Mouse (Mus musculus): Measurements from ENCODE around the gene BC030867. TPM values are rescaled to one million over a fixed set of nuclear protein-coding genes. Genes with fewer than 3 reads are reported as not detected.

Gene BC030867
- polyA plus RNA-seq, 1 experiment from 2014 or later: 2.9 TPM

DNA sequence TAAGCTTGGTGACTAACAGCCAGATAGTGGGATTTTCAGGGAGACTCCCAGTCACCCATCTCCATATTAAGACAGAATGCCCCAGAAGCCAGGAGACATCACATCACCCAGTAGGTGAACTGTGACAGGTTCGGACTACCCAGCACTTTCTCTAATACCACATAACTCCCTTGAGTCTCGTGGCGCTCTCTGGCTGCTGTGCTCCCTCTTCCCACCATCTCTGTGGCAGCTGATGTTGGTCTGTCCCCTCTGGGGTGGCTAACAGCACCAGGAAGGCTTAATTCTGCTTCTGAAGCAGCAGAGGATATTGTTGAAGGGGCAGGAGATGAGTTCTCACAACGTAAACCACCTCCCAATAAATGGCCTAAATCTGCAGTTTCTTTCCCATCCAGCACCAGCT, 63.3 kb downstream of the BC030867 start:
- ATAC-seq: no peak
- Histone ChIP-seq H3K27me3 (replicated peaks; ENCODE audit: control insufficient read depth, insufficient read depth, low read length) (no peaks in the 10 kb centered on the region), H3K9ac (ENCODE audit: low read depth, low read length) (no peak overlapping the region), H3K4me2 (ENCODE audit: low read length) (no peak overlapping the region), H3K4me3 (ENCODE audit: low read length) (no peak overlapping the region), H3K9me3 (ENCODE audit: control insufficient read depth, low read length) (no peaks in the 10 kb centered on the region), H3K27ac (ENCODE audit: low read depth, low read length) (no peak overlapping the region), H3K4me1 (ENCODE audit: control insufficient read depth, insufficient read depth, low read depth, low read length) (peaks cover 23% of the 10 kb centered on the region), H3K36me3 (ENCODE audit: control insufficient read depth, insufficient read depth, low read length) (peaks cover 45% of the 10 kb centered on the region)
- 85% methylated on average over 4 of the region's 4 CpGs for WGBS

DNA sequence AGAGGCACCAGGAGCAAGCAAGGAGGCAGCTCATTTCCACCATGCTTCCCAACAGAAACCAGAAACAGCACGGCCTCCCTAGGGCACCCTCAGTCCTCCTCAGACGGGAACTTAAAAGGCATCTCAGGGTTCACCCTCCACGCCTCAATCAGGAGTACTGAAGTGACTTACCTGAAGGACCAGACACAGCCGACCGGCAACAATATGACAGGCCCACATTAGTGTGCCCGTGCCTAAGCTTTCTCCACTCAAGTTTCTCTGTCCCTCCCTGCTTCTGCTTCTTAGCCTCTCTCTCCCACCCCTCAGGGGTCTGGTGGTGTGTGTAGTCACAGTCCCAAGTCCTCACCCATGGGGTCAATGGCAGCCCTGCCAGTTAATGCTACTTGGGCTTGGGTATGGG, 63.9 kb downstream of the BC030867 start:
- Histone ChIP-seq H3K4me2 (ENCODE audit: low read length) (no peak overlapping the region), H3K9ac (ENCODE audit: low read depth, low read length) (no peak overlapping the region), H3K27ac (ENCODE audit: low read depth, low read length) (no peak overlapping the region), H3K27me3 (replicated peaks; ENCODE audit: control insufficient read depth, insufficient read depth, low read length) (no peaks in the 10 kb centered on the region), H3K4me3 (ENCODE audit: low read length) (no peak overlapping the region), H3K36me3 (ENCODE audit: control insufficient read depth, insufficient read depth, low read length) (peaks cover 40% of the 10 kb centered on the region), H3K9me3 (ENCODE audit: control insufficient read depth, low read length) (no peaks in the 10 kb centered on the region), H3K4me1 (ENCODE audit: control insufficient read depth, insufficient read depth, low read depth, low read length) (peaks cover 23% of the 10 kb centered on the region)
- ATAC-seq: no peak
- 85% methylated on average over 6 of the region's 6 CpGs for WGBS

DNA sequence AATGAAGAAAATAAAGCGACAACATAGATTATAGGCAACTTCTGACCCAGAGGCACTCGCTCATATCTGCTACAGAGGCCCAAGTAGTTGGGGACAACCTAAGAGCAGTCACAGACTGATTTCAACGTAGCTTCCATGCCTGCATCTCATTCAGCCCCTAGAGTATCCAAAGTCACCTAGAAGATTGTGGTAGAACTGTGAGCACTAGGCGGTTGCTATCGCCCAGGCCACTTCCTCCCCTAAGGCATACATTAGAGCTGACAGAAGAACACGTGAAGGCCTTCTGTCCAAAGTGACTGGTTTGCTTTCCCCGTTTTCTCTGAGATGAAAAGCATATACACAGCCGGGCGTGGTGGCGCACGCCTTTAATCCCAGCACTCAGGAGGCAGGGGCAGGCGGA, 65.6 kb downstream of the BC030867 start:
- H3K9ac ChIP-seq (ENCODE audit: low read depth, low read length): no peak overlapping the region
- ATAC-seq: no peak

More for the DNA sequence above, 65.6 kb downstream of the BC030867 start:
- no peaks in the 10 kb centered on the region for H3K27me3 ChIP-seq (replicated peaks; ENCODE audit: control insufficient read depth, insufficient read depth, low read length)
- no peak overlapping the region for H3K27ac ChIP-seq (ENCODE audit: low read depth, low read length)
- H3K9me3 ChIP-seq (ENCODE audit: control insufficient read depth, low read length): no peaks in the 10 kb centered on the region
- H3K4me3 ChIP-seq (ENCODE audit: low read length): no peak overlapping the region
- peaks cover 17% of the 10 kb centered on the region for H3K4me1 ChIP-seq (ENCODE audit: control insufficient read depth, insufficient read depth, low read depth, low read length)
- WGBS: 88% methylated on average over 12 of the region's 12 CpGs
- H3K36me3 ChIP-seq (ENCODE audit: control insufficient read depth, insufficient read depth, low read length): peaks cover 34% of the 10 kb centered on the region
- H3K4me2 ChIP-seq (ENCODE audit: low read length): no peak overlapping the region

Small RNA genes lying within 50 kb of the gene (microRNA-seq; reads per million reads assigned to microRNA genes)
- 2.5 reads per million, percentile 5 among the genes with 10 or more reads in this experiment for gene Mir8101

Other genes with a start within 250 kb of the BC030867 start
- gene Mpp3, start 220.4 kb upstream of the BC030867 start, polyA plus RNA-seq (2015; fragmentation: Nextera tagmentation; extraction: Ambion mirVana): 59.3 and 62.7 TPM in 2 replicates
- gene Cd300lg, start 207.4 kb upstream of the BC030867 start, polyA plus RNA-seq (2015; fragmentation: Nextera tagmentation; extraction: Ambion mirVana): 0.40 and 0.54 TPM in 2 replicates
- gene Mpp2, start 160.4 kb upstream of the BC030867 start, polyA plus RNA-seq (2015; fragmentation: Nextera tagmentation; extraction: Ambion mirVana): 37.6 and 41.1 TPM in 2 replicates
- gene Ppy, start 147.6 kb upstream of the BC030867 start, polyA plus RNA-seq (2015; fragmentation: Nextera tagmentation; extraction: Ambion mirVana): not detected in 2 replicates
- 3.4 and 3.7 TPM in 2 replicates for gene Pyy, start 141.1 kb upstream of the BC030867 start, polyA plus RNA-seq (2015; fragmentation: Nextera tagmentation; extraction: Ambion mirVana)
- 0.09 TPM in 1 of 2 replicates, not detected in the other for gene Nags, start 103.4 kb upstream of the BC030867 start, polyA plus RNA-seq (2015; fragmentation: Nextera tagmentation; extraction: Ambion mirVana)
- gene Tmem101, start 92.5 kb upstream of the BC030867 start, polyA plus RNA-seq (2015; fragmentation: Nextera tagmentation; extraction: Ambion mirVana): 42.2 and 47.7 TPM in 2 replicates
- 99.0 and 116 TPM in 2 replicates for gene Lsm12, start 63.6 kb upstream of the BC030867 start, polyA plus RNA-seq (2015; fragmentation: Nextera tagmentation; extraction: Ambion mirVana)
- 44.3 and 45.9 TPM in 2 replicates for gene G6pc3, start 59.3 kb upstream of the BC030867 start, polyA plus RNA-seq (2015; fragmentation: Nextera tagmentation; extraction: Ambion mirVana)
- 75.8 and 83.0 TPM in 2 replicates for gene Hdac5, start 18.7 kb upstream of the BC030867 start, polyA plus RNA-seq (2015; fragmentation: Nextera tagmentation; extraction: Ambion mirVana)
- 0.09 and 0.11 TPM in 2 replicates for gene Asb16, start 19.9 kb downstream of the BC030867 start, polyA plus RNA-seq (2015; fragmentation: Nextera tagmentation; extraction: Ambion mirVana)
- gene Tmub2, start 36.0 kb downstream of the BC030867 start, polyA plus RNA-seq (2015; fragmentation: Nextera tagmentation; extraction: Ambion mirVana): 81.6 and 85.0 TPM in 2 replicates
- gene Atxn7l3, start 47.7 kb downstream of the BC030867 start, polyA plus RNA-seq (2015; fragmentation: Nextera tagmentation; extraction: Ambion mirVana): 26.6 and 29.2 TPM in 2 replicates
- gene Ubtf, start 70.9 kb downstream of the BC030867 start, polyA plus RNA-seq (2015; fragmentation: Nextera tagmentation; extraction: Ambion mirVana): 70.4 and 76.8 TPM in 2 replicates
- 1.4 and 3.2 TPM in 2 replicates for gene Slc4a1, start 117.3 kb downstream of the BC030867 start, polyA plus RNA-seq (2015; fragmentation: Nextera tagmentation; extraction: Ambion mirVana)
- gene Rundc3a, start 144.5 kb downstream of the BC030867 start, polyA plus RNA-seq (2015; fragmentation: Nextera tagmentation; extraction: Ambion mirVana): 127 and 136 TPM in 2 replicates
- gene Slc25a39, start 159.1 kb downstream of the BC030867 start, polyA plus RNA-seq (2015; fragmentation: Nextera tagmentation; extraction: Ambion mirVana): 182 and 187 TPM in 2 replicates
- gene Grn, start 181.4 kb downstream of the BC030867 start, polyA plus RNA-seq (2015; fragmentation: Nextera tagmentation; extraction: Ambion mirVana): 95.4 and 100 TPM in 2 replicates
- 17.8 and 17.9 TPM in 2 replicates for gene Fam171a2, start 198.8 kb downstream of the BC030867 start, polyA plus RNA-seq (2015; fragmentation: Nextera tagmentation; extraction: Ambion mirVana)
- 9.4 and 13.1 TPM in 2 replicates for gene Itga2b, start 221.2 kb downstream of the BC030867 start, polyA plus RNA-seq (2015; fragmentation: Nextera tagmentation; extraction: Ambion mirVana)